Mouse (Mus musculus) monocyte, adult 5-6 weeks (primary cell): Measurements from ENCODE around the gene Dnal1. TPM values are rescaled to one million over a fixed set of nuclear protein-coding genes. Genes with fewer than 3 reads are reported as not detected.
"Not testable (repeated sequence)": the region's sequence is repeated elsewhere in the genome, so short reads cannot be mapped to it uniquely, and the experiment has no call there.

Experiments used
- ATAC-seq: fragments of 153-309, 156-312 bp; replicated peaks from 2 replicates; pipeline ENCODE4 v1.8.0; 2017; ENCODE audit warnings: mild to moderate bottlenecking; ENCODE audit not compliant: low TSS enrichment, insufficient number of reproducible peaks, severe bottlenecking, poor library complexity, low FRiP score
- total RNA-seq: library from RNA; stranded (forward); fragments of 200-1000, 200-491, 200-594 nt; gene quantifications from 3 replicates; pipeline ENCODE4 v1.2.3, GENCODE M21; 2017

The Dnal1 gene
- total RNA-seq = 0.19 to 0.32 TPM in 2 of 3 replicates, not detected in the other

- ATAC-seq = peak; percentile 84
Observed at GRCm38 (mm10) chr12:84114153-84114994, at the start of gene Dnal1. Gene Dnal1, plus strand, starts transcription at chr12:84114366.

GRCm38 (mm10) chr12:84064621-84065020 lies 49.5 kb upstream of the Dnal1 start:
- no peak for ATAC-seq

- ATAC-seq = no peak
Observed at GRCm38 (mm10) chr12:84067752-84068151, 46.4 kb upstream of the Dnal1 start.

GRCm38 (mm10) chr12:84068296-84068695 lies 45.9 kb upstream of the Dnal1 start:
- no peak for ATAC-seq

- no peak for ATAC-seq
Observed at GRCm38 (mm10) chr12:84068986-84069385, 45.2 kb upstream of the Dnal1 start, which contains the start of gene Acot5. Gene Acot5, plus strand, starts transcription at chr12:84069325.

GRCm38 (mm10) chr12:84069582-84069981 lies 44.6 kb upstream of the Dnal1 start:
- ATAC-seq = not testable (repeated sequence)

GRCm38 (mm10) chr12:84071696-84072095 lies 42.5 kb upstream of the Dnal1 start:
- ATAC-seq = no peak

- ATAC-seq = no peak
Observed at GRCm38 (mm10) chr12:84077371-84077990, 36.7 kb upstream of the Dnal1 start.

- no peak for ATAC-seq
Observed at GRCm38 (mm10) chr12:84083842-84084241, 30.3 kb upstream of the Dnal1 start.

GRCm38 (mm10) chr12:84084581-84084980 lies 29.6 kb upstream of the Dnal1 start:
- no peak for ATAC-seq

- not testable (repeated sequence) for ATAC-seq
Observed at GRCm38 (mm10) chr12:84094666-84095065, 19.5 kb upstream of the Dnal1 start.

GRCm38 (mm10) chr12:84099605-84100004 lies 14.6 kb upstream of the Dnal1 start:
- ATAC-seq = no peak

- no peak for ATAC-seq
Observed at GRCm38 (mm10) chr12:84100071-84100470, 14.1 kb upstream of the Dnal1 start.

GRCm38 (mm10) chr12:84100604-84101492 lies 13.3 kb upstream of the Dnal1 start, which contains the start of gene Acot6:
Gene Acot6, plus strand, starts transcription at chr12:84100654.
- 0 out of 2 replicates have a peak, but pooled peaks have one; percentile 13 for ATAC-seq

GRCm38 (mm10) chr12:84101493-84101845 lies 12.7 kb upstream of the Dnal1 start:
- no peak for ATAC-seq

GRCm38 (mm10) chr12:84107012-84107411 lies 7.2 kb upstream of the Dnal1 start:
- no peak for ATAC-seq

- ATAC-seq = no peak
Observed at GRCm38 (mm10) chr12:84107692-84108091, 6.5 kb upstream of the Dnal1 start.

GRCm38 (mm10) chr12:84109924-84110323 lies 4.2 kb upstream of the Dnal1 start:
- no peak for ATAC-seq

- ATAC-seq = no peak
Observed at GRCm38 (mm10) chr12:84110814-84111213, 3.4 kb upstream of the Dnal1 start.
